Mouse (Mus musculus) erythroid progenitor cell, adult 5-6 weeks (primary cell): Measurements from ENCODE around the gene Serpinb1a. TPM values are rescaled to one million over a fixed set of nuclear protein-coding genes. Genes with fewer than 3 reads are reported as not detected.

Experiments used
- ATAC-seq: replicated peaks from 2 replicates; pipeline ENCODE4 v1.8.0; 2016; ENCODE audit warnings: moderate number of reproducible peaks, mild to moderate bottlenecking, moderate TSS enrichment, inconsistent platforms; ENCODE audit not compliant: poor library complexity, low FRiP score, severe bottlenecking
- total RNA-seq, 2 experiments: library from RNA; stranded (forward) in 1 of 2; stranded (reverse) in 1 of 2; fragments of 150-400 nt in 1 of 2; fragments of 186-747, 209-891 nt in 1 of 2; gene quantifications; 2 replicates each; pipeline versions ENCODE4 v1.2.3 to v1.2.4; 2015 to 2017; ENCODE audit warnings: low replicate concordance in 2 of 2

Gene Serpinb1a
- total RNA-seq, 2 experiments from 2014 or later, result 79.4 to 91.8 TPM

- peak; percentile 57 for ATAC-seq
Measured at GRCm38 (mm10) chr13:32802259-32803081, 48.5 kb downstream of the Serpinb1a start, which contains the start of gene D930007J09Rik. Gene D930007J09Rik (minus strand): TSS chr13:32802849.

GRCm38 (mm10) chr13:32801693-32802221 is 49.2 kb downstream of the Serpinb1a start, which contains the start of gene Wrnip1:
Gene Wrnip1 (plus strand): TSS chr13:32802038.
- ATAC-seq, result peak; percentile 97

GRCm38 (mm10) chr13:32800859-32801258 is 50.1 kb downstream of the Serpinb1a start:
- no peak; the same call in 1 of the 2 replicates for ATAC-seq

DNA sequence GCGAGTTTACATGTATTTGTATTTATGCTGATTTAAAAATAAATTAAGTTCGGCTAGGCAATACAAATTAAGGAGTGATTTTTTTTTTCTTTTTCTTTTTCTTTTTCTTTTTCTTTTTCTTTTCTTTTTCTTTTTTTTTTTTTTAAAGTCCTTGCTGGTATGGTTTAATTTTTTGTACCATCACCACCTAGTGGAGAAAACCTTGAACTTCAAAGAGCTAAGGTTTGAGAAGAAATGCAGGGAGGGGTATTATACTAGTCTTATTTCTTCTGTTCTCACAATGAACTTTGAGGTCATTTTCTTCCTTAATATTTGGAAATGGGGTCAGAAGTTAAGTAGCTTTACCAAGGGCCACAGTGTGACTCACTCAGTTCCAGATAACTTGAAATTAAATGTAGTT is 51.9 kb downstream of the Serpinb1a start:
- no peak for ATAC-seq

GRCm38 (mm10) chr13:32797085-32797484 is 53.9 kb downstream of the Serpinb1a start:
- ATAC-seq, result no peak

DNA sequence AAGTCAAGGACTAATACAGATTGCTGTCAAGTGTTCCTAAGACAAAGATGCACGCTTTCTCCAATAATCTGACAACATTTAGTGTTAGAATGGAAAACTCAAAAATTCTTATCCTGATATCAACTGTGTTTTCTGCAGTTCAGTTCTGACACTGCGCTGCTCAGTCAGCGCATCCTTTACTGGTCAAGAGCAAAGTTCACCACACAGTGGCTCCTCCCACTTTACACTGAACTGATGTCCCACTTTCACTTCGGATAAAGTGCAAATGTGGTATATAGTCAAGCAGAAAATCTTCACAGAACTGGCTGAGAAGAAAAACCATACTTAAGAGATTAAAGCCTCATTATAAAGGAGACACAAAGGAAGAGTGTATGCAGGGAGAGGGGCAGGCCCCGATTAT is 55.8 kb downstream of the Serpinb1a start:
- no peak for ATAC-seq

DNA sequence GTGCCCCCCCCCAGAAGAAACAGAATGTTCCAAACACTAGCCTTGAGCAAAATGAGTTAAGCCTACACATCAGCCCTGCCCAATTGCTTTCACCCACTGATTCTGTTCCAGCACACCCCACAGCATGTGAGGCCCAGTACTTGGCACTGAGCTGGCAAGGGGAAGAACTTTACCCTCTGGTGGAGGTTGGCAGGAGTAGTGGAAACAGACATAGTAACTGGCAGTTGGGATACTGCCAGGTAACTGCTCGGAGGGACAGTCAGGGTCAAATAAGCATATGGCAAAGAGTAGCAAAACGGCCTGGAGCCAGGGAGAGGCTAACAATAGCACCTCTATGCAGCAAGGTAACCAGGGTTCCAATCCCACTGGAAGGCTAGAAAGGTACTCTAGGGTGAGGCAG is 56.4 kb downstream of the Serpinb1a start:
- no peak for ATAC-seq

Other genes starting within 250 kb of the Serpinb1a start
- gene Mylk4, start 67.2 kb downstream of the Serpinb1a start, total RNA-seq (2015; ENCODE audit: low replicate concordance), result not detected in 2 replicates
- gene Mylk4, start 67.2 kb downstream of the Serpinb1a start, total RNA-seq (2017; ENCODE audit: low replicate concordance), result not detected in 2 replicates
- 13.0 and 17.2 TPM in 2 replicates for gene Wrnip1, start 49.1 kb downstream of the Serpinb1a start, total RNA-seq (2015; ENCODE audit: low replicate concordance)
- 21.9 and 27.5 TPM in 2 replicates for gene Wrnip1, start 49.1 kb downstream of the Serpinb1a start, total RNA-seq (2017; ENCODE audit: low replicate concordance)
- gene D930007J09Rik, start 48.3 kb downstream of the Serpinb1a start, total RNA-seq (2015; ENCODE audit: low replicate concordance), result not detected in 2 replicates
- not detected in 2 replicates for gene D930007J09Rik, start 48.3 kb downstream of the Serpinb1a start, total RNA-seq (2017; ENCODE audit: low replicate concordance)
- not detected in 2 replicates for gene Serpinb1c, start 47.0 kb upstream of the Serpinb1a start, total RNA-seq (2015; ENCODE audit: low replicate concordance)
- not detected in 2 replicates for gene Serpinb1c, start 47.0 kb upstream of the Serpinb1a start, total RNA-seq (2017; ENCODE audit: low replicate concordance)
- 14.4 and 18.9 TPM in 2 replicates for gene Serpinb6b, start 114.0 kb upstream of the Serpinb1a start, total RNA-seq (2015; ENCODE audit: low replicate concordance)
- gene Serpinb6b, start 114.0 kb upstream of the Serpinb1a start, total RNA-seq (2017; ENCODE audit: low replicate concordance), result 16.6 and 20.0 TPM in 2 replicates
- 13.3 and 17.6 TPM in 2 replicates for gene Serpinb9, start 152.1 kb upstream of the Serpinb1a start, total RNA-seq (2015; ENCODE audit: low replicate concordance)
- gene Serpinb9, start 152.1 kb upstream of the Serpinb1a start, total RNA-seq (2017; ENCODE audit: low replicate concordance), result 8.0 and 15.6 TPM in 2 replicates
- gene Serpinb9b, start 176.2 kb upstream of the Serpinb1a start, total RNA-seq (2015; ENCODE audit: low replicate concordance), result not detected in 2 replicates
- not detected in 2 replicates for gene Serpinb9b, start 176.2 kb upstream of the Serpinb1a start, total RNA-seq (2017; ENCODE audit: low replicate concordance)
- not detected in 2 replicates for gene Serpinb1b, start 227.4 kb upstream of the Serpinb1a start, total RNA-seq (2015; ENCODE audit: low replicate concordance)
- gene Serpinb1b, start 227.4 kb upstream of the Serpinb1a start, total RNA-seq (2017; ENCODE audit: low replicate concordance), result not detected in 2 replicates